Mouse (Mus musculus): Measurements from ENCODE around the gene Traf6.
"Not testable (repeated sequence)": the region's sequence is repeated elsewhere in the genome, so short reads cannot be mapped to it uniquely, and the experiment has no call there.

- TF ChIP-seq CTCF, EP300 (IDR thresholded peaks at IDR 0.05): not testable (repeated sequence)
Measured at GRCm38 (mm10) chr2:101745656-101746055, 67.4 kb downstream of the Traf6 start.

Measured in lung, postnatal 0 days (tissue).